Mouse (Mus musculus): ENCODE data around the gene Il24. TPM values are rescaled to one million over a fixed set of nuclear protein-coding genes. Genes with fewer than 3 reads are reported as not detected.

The Il24 gene
- polyA plus RNA-seq, 1 experiment = not detected

GRCm38 (mm10) chr1:130855723-130856122 is 31.5 kb downstream of the Il24 start:
- Histone ChIP-seq H3K4me3 (ENCODE audit: insufficient read depth, low read length) (no peak overlapping the region), H3K27ac (ENCODE audit: insufficient read depth, low read depth, low read length) (no peak overlapping the region), H3K4me1 (ENCODE audit: control insufficient read depth, insufficient read depth, low read length) (no peaks in the 10 kb centered on the region)
- TF ChIP-seq CTCF (IDR thresholded peaks at IDR 0.05; ENCODE audit: low read depth, low read length) (no peak), POLR2A (IDR thresholded peaks at IDR 0.05; ENCODE audit: borderline replicate concordance, low read depth, low read length) (no peak)

- Histone ChIP-seq H3K27ac (ENCODE audit: insufficient read depth, low read depth, low read length) (no peak overlapping the region), H3K4me3 (ENCODE audit: insufficient read depth, low read length) (no peak overlapping the region), H3K4me1 (ENCODE audit: control insufficient read depth, insufficient read depth, low read length) (no peaks in the 10 kb centered on the region)
- TF ChIP-seq CTCF (IDR thresholded peaks at IDR 0.05; ENCODE audit: low read depth, low read length) = no peak
- TF ChIP-seq POLR2A (IDR thresholded peaks at IDR 0.05; ENCODE audit: borderline replicate concordance, low read depth, low read length) = no peak
Observed at GRCm38 (mm10) chr1:130854819-130855218, 32.4 kb downstream of the Il24 start.

GRCm38 (mm10) chr1:130850405-130850804 is 36.8 kb downstream of the Il24 start:
- no peaks in the 10 kb centered on the region for H3K4me1 ChIP-seq (ENCODE audit: control insufficient read depth, insufficient read depth, low read length)
- H3K4me3 ChIP-seq (ENCODE audit: insufficient read depth, low read length) = no peak overlapping the region
- no peak for TF ChIP-seq CTCF (IDR thresholded peaks at IDR 0.05; ENCODE audit: low read depth, low read length)
- TF ChIP-seq POLR2A (IDR thresholded peaks at IDR 0.05; ENCODE audit: borderline replicate concordance, low read depth, low read length) = no peak
- H3K27ac ChIP-seq (ENCODE audit: insufficient read depth, low read depth, low read length) = no peak overlapping the region

- Histone ChIP-seq H3K4me1 (ENCODE audit: control insufficient read depth, insufficient read depth, low read length) (no peaks in the 10 kb centered on the region), H3K27ac (ENCODE audit: insufficient read depth, low read depth, low read length) (no peak overlapping the region), H3K4me3 (ENCODE audit: insufficient read depth, low read length) (no peak overlapping the region)
- TF ChIP-seq CTCF (IDR thresholded peaks at IDR 0.05; ENCODE audit: low read depth, low read length) (no peak), POLR2A (IDR thresholded peaks at IDR 0.05; ENCODE audit: borderline replicate concordance, low read depth, low read length) (no peak)
Observed at GRCm38 (mm10) chr1:130849530-130850214, 37.6 kb downstream of the Il24 start.

GRCm38 (mm10) chr1:130844516-130844915 is 42.7 kb downstream of the Il24 start:
- TF ChIP-seq CTCF (IDR thresholded peaks at IDR 0.05; ENCODE audit: low read depth, low read length) (no peak), POLR2A (IDR thresholded peaks at IDR 0.05; ENCODE audit: borderline replicate concordance, low read depth, low read length) (no peak)
- H3K4me3 ChIP-seq (ENCODE audit: insufficient read depth, low read length) = no peak overlapping the region
- no peak overlapping the region for H3K27ac ChIP-seq (ENCODE audit: insufficient read depth, low read depth, low read length)
- H3K4me1 ChIP-seq (ENCODE audit: control insufficient read depth, insufficient read depth, low read length) = no peaks in the 10 kb centered on the region

GRCm38 (mm10) chr1:130841621-130842020 is 45.6 kb downstream of the Il24 start:
- H3K4me3 ChIP-seq (ENCODE audit: insufficient read depth, low read length) = no peak overlapping the region
- TF ChIP-seq CTCF (IDR thresholded peaks at IDR 0.05; ENCODE audit: low read depth, low read length) (no peak), POLR2A (IDR thresholded peaks at IDR 0.05; ENCODE audit: borderline replicate concordance, low read depth, low read length) (no peak)
- no peaks in the 10 kb centered on the region for H3K4me1 ChIP-seq (ENCODE audit: control insufficient read depth, insufficient read depth, low read length)
- H3K27ac ChIP-seq (ENCODE audit: insufficient read depth, low read depth, low read length) = no peak overlapping the region

- Histone ChIP-seq H3K4me3 (ENCODE audit: insufficient read depth, low read length) (no peak overlapping the region), H3K4me1 (ENCODE audit: control insufficient read depth, insufficient read depth, low read length) (no peaks in the 10 kb centered on the region), H3K27ac (ENCODE audit: insufficient read depth, low read depth, low read length) (no peak overlapping the region)
- TF ChIP-seq CTCF (IDR thresholded peaks at IDR 0.05; ENCODE audit: low read depth, low read length) (no peak), POLR2A (IDR thresholded peaks at IDR 0.05; ENCODE audit: borderline replicate concordance, low read depth, low read length) (no peak)
Observed at GRCm38 (mm10) chr1:130840599-130841379, 46.5 kb downstream of the Il24 start.

- no peak overlapping the region for H3K27ac ChIP-seq (ENCODE audit: insufficient read depth, low read depth, low read length)
- no peak for TF ChIP-seq POLR2A (IDR thresholded peaks at IDR 0.05; ENCODE audit: borderline replicate concordance, low read depth, low read length)
- TF ChIP-seq CTCF (IDR thresholded peaks at IDR 0.05; ENCODE audit: low read depth, low read length) = no peak
- H3K4me1 ChIP-seq (ENCODE audit: control insufficient read depth, insufficient read depth, low read length) = no peaks in the 10 kb centered on the region
- no peak overlapping the region for H3K4me3 ChIP-seq (ENCODE audit: insufficient read depth, low read length)
Observed at GRCm38 (mm10) chr1:130838288-130838687, 49.0 kb downstream of the Il24 start.

GRCm38 (mm10) chr1:130835161-130835936 is 51.9 kb downstream of the Il24 start:
- H3K4me3 ChIP-seq (ENCODE audit: insufficient read depth, low read length) = no peak overlapping the region
- no peak overlapping the region for H3K27ac ChIP-seq (ENCODE audit: insufficient read depth, low read depth, low read length)
- H3K4me1 ChIP-seq (ENCODE audit: control insufficient read depth, insufficient read depth, low read length) = no peaks in the 10 kb centered on the region
- TF ChIP-seq POLR2A (IDR thresholded peaks at IDR 0.05; ENCODE audit: borderline replicate concordance, low read depth, low read length) (no peak), CTCF (IDR thresholded peaks at IDR 0.05; ENCODE audit: low read depth, low read length) (no peak)
